Mouse (Mus musculus) ES-Bruce4 (cell line): ENCODE results near the gene Hacd1.

Source experiments
- CTCF ChIP-seq: IDR thresholded peaks from one replicate; pipeline ENCODE4 v1.8.1; 2011; ENCODE audit warnings: low read depth, low read length
- EP300 ChIP-seq: IDR thresholded peaks from 2 replicates; pipeline ENCODE4 v1.6.1; 2011; ENCODE audit warnings: low read depth, low read length; ENCODE audit not compliant: insufficient read depth
- POLR2A ChIP-seq: IDR thresholded peaks from one replicate; pipeline ENCODE4 v1.8.1; 2011; ENCODE audit warnings: low read length; ENCODE audit not compliant: insufficient read depth

GRCm38 (mm10) chr2:14041249-14041648 lies 14.7 kb downstream of the Hacd1 start:
- no peak for TF ChIP-seq POLR2A
- no peak for TF ChIP-seq CTCF
- no peak for TF ChIP-seq EP300
